Mouse (Mus musculus): Measurements from ENCODE around the gene Ephx3. TPM values are rescaled to one million over a fixed set of nuclear protein-coding genes. Genes with fewer than 3 reads are reported as not detected.
"Not testable (repeated sequence)": the region's sequence is repeated elsewhere in the genome, so short reads cannot be mapped to it uniquely, and the experiment has no call there.

Ephx3 gene
- polyA plus RNA-seq (2016; fragmentation: Nextera tagmentation; extraction: Ambion mirVana), result 0.09 TPM in 1 of 2 replicates, not detected in the other

GRCm38 (mm10) chr17:32188863-32189636, at the start of gene Ephx3:
TSS of gene Ephx3 (minus strand) at chr17:32189549.
- Histone ChIP-seq H3K9ac (peak within 1 kb of the TSS; percentile 39; the same call in 1 of the 2 replicates), H3K36me3 (peaks cover 4% of the 10 kb centered on the region; the same call in 1 of the 2 replicates), H3K4me2 (peak within 1 kb of the TSS; percentile 83), H3K9me3 (replicated peaks) (no peaks in the 10 kb centered on the region), H3K4me3 (peak within 1 kb of the TSS; percentile 40), H3K27ac (ENCODE audit: poor library complexity, severe bottlenecking) (no peak within 1 kb of the TSS), H3K4me1 (replicated peaks) (peaks cover 15% of the 10 kb centered on the region), H3K27me3 (replicated peaks) (peaks cover 29% of the 10 kb centered on the region)
- 4% methylated on average over 42 of the region's 42 CpGs for WGBS
- ATAC-seq (ENCODE audit: insufficient number of reproducible peaks, low FRiP score), result 0 out of 2 replicates have a peak, but pooled peaks have one; percentile 57

DNA sequence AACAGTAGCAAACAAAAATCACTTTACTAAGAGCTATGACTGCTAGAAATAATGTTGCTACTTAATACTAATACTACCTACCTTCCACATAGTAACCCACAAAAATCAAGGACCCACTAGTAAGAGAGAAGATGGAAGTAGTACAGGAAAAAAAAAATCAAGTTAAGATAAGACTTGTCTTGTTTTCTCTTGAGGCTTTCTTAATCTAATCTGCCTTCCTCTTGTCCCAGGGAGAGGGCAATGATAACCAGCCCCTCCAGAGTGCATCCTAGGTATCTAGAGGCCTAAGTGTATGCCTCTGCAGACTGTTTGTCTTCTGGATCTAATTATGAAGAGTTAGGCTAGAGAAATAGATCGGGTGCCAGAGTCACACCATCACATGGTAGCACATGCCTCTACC, 49.2 kb upstream of the Ephx3 start:
- Histone ChIP-seq H3K9me3 (replicated peaks) (no peaks in the 10 kb centered on the region), H3K27ac (ENCODE audit: poor library complexity, severe bottlenecking) (no peak overlapping the region), H3K36me3 (peaks cover 11% of the 10 kb centered on the region), H3K4me3 (no peak overlapping the region), H3K4me2 (no peak overlapping the region), H3K9ac (no peak overlapping the region), H3K27me3 (replicated peaks) (no peaks in the 10 kb centered on the region), H3K4me1 (replicated peaks) (peaks cover 57% of the 10 kb centered on the region)
- ATAC-seq (ENCODE audit: insufficient number of reproducible peaks, low FRiP score), result no peak
- WGBS, result 29% methylated on average over 1 of the region's 1 CpGs

DNA sequence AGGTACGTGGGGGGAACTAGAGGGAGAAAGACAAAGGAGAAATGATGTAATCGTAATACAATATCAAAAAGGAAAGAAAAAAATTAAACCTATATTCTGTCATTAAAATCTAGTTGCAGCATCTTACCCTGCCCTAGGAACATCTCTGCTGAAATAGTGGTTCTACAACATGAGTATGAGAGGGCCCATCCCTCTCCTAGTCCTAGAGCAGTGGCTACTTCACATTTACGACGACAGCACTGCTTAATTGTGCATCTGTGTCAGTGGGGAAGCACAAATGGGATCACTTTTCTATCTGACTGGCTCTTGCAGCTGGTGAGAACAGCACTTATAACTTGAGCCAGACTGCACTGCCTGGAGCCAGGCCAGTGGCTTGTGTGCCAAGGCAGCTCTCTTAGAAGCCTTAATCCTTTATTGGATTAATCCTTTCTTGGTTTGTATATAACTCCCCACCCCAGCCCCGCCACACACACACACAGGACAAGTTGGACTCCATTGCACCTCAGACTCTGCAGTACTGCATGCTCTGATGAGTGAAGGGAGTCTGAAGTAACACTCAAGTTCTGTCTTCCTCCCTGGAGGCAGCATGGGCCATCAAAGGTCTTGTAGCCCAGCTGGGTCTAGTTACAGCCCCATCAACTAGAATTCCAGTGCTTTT, 46.3 kb upstream of the Ephx3 start:
- peaks cover 13% of the 10 kb centered on the region for H3K36me3 ChIP-seq
- peak overlapping the region; percentile 49 for H3K27ac ChIP-seq (ENCODE audit: poor library complexity, severe bottlenecking)
- H3K9ac ChIP-seq, result no peak overlapping the region
- ATAC-seq (ENCODE audit: insufficient number of reproducible peaks, low FRiP score), result no peak
- H3K4me2 ChIP-seq, result no peak overlapping the region
- no peak overlapping the region for H3K4me3 ChIP-seq
- H3K4me1 ChIP-seq (replicated peaks), result peaks cover 35% of the 10 kb centered on the region
- 74% methylated on average over 5 of the region's 5 CpGs for WGBS
- no peaks in the 10 kb centered on the region for H3K27me3 ChIP-seq (replicated peaks)
- no peaks in the 10 kb centered on the region for H3K9me3 ChIP-seq (replicated peaks)

DNA sequence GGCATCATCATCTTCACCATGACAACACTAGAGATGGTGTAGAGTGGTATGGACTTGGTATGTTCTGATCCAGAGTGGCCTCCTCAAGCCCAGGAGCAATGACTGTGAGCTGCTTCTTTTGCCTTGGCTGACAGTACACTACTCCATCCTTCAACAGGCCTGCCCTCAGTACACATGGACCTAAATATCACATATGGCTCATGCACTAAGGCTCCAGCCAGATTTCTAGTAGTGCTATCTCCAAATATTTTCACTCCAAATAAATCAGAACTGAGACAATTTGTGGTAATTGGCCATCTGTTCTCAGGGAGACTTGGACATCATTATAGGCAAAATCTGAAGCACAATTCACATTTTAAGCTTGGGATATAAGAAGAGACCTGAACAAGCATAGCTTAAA, 43.8 kb upstream of the Ephx3 start:
- no peaks in the 10 kb centered on the region for H3K9me3 ChIP-seq (replicated peaks)
- no peak overlapping the region for H3K9ac ChIP-seq
- no peak overlapping the region for H3K27ac ChIP-seq (ENCODE audit: poor library complexity, severe bottlenecking)
- H3K4me1 ChIP-seq (replicated peaks), result peaks cover 20% of the 10 kb centered on the region
- H3K4me2 ChIP-seq, result no peak overlapping the region
- ATAC-seq (ENCODE audit: insufficient number of reproducible peaks, low FRiP score), result no peak
- H3K4me3 ChIP-seq, result no peak overlapping the region
- H3K36me3 ChIP-seq, result peaks cover 28% of the 10 kb centered on the region
- H3K27me3 ChIP-seq (replicated peaks), result no peaks in the 10 kb centered on the region

DNA sequence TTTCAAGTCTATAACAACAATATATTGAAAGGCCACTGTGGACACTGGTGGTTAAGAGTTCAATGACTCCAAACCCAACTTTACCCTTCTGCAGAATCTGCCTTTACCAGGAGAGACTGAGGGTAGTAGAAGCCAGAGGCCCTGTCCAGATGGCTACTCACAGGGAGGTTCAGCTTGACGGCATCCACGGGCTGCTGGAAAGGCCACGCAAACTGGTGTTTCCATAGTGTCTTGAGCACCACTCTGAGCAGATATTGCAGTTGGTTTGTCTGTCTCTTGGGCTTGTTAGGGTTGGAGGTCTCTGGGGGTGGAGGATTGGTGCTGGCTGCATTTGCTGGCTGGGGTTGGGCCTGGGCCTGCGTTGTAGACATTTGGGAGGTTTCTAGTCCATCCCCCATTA, 39.9 kb upstream of the Ephx3 start:
- Histone ChIP-seq H3K9me3 (replicated peaks) (no peaks in the 10 kb centered on the region), H3K36me3 (peaks cover 59% of the 10 kb centered on the region), H3K4me3 (no peak overlapping the region), H3K9ac (no peak overlapping the region), H3K27ac (ENCODE audit: poor library complexity, severe bottlenecking) (no peak overlapping the region), H3K4me1 (replicated peaks) (peaks cover 2% of the 10 kb centered on the region), H3K27me3 (replicated peaks) (no peaks in the 10 kb centered on the region), H3K4me2 (no peak overlapping the region)
- WGBS, result 96% methylated on average over 4 of the region's 4 CpGs
- no peak for ATAC-seq (ENCODE audit: insufficient number of reproducible peaks, low FRiP score)

GRCm38 (mm10) chr17:32220873-32221272, 31.5 kb upstream of the Ephx3 start:
- H3K4me3 ChIP-seq, result no peak overlapping the region
- peaks cover 8% of the 10 kb centered on the region; the same call in 1 of the 2 replicates for H3K4me1 ChIP-seq (replicated peaks)
- H3K27ac ChIP-seq (ENCODE audit: poor library complexity, severe bottlenecking), result no peak overlapping the region
- no peak overlapping the region for H3K4me2 ChIP-seq
- ATAC-seq (ENCODE audit: insufficient number of reproducible peaks, low FRiP score), result no peak
- H3K27me3 ChIP-seq (replicated peaks), result no peaks in the 10 kb centered on the region
- H3K9ac ChIP-seq, result no peak overlapping the region
- H3K9me3 ChIP-seq (replicated peaks), result no peaks in the 10 kb centered on the region
- H3K36me3 ChIP-seq, result peaks cover 91% of the 10 kb centered on the region
- 71% methylated on average over 3 of the region's 3 CpGs for WGBS

- H3K9ac ChIP-seq; H3K9me3 ChIP-seq (replicated peaks); ATAC-seq (ENCODE audit: insufficient number of reproducible peaks, low FRiP score); H3K4me1 ChIP-seq (replicated peaks); H3K4me2 ChIP-seq; H3K4me3 ChIP-seq; H3K27ac ChIP-seq (ENCODE audit: poor library complexity, severe bottlenecking); H3K27me3 ChIP-seq (replicated peaks): not testable (repeated sequence)
- WGBS, result 71% methylated on average over 4 of the region's 4 CpGs
- peaks cover 91% of the 10 kb centered on the region for H3K36me3 ChIP-seq
Observed at GRCm38 (mm10) chr17:32215587-32215986, 26.2 kb upstream of the Ephx3 start.

DNA sequence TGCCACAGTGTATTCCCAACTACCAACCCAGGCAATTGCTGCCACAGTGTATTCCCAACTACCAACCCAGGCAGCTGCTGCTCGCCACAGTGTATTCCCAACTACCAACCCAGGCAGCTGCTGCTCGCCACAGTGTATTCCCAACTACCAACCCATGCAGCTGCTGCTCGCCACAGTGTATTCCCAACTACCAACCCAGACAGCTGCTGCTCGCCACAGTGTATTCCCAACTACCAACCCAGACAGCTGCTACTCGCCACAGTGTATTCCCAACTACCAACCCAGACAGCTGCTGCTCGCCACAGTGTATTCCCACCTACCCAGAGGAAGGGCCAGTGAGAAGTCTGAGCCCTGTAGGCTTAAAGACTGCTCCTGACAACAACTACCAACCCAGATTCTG, 22.2 kb upstream of the Ephx3 start:
- not testable (repeated sequence) for H3K27me3 ChIP-seq (replicated peaks)
- H3K36me3 ChIP-seq, result peaks cover 83% of the 10 kb centered on the region
- whole genome bisulfite sequencing, result 95% methylated on average over 6 of the region's 6 CpGs

GRCm38 (mm10) chr17:32209752-32210151, 20.4 kb upstream of the Ephx3 start:
- peaks cover 82% of the 10 kb centered on the region for H3K36me3 ChIP-seq
- no peak overlapping the region for H3K9ac ChIP-seq
- 61% methylated on average over 3 of the region's 3 CpGs for WGBS
- ATAC-seq (ENCODE audit: insufficient number of reproducible peaks, low FRiP score), result no peak
- H3K27ac ChIP-seq (ENCODE audit: poor library complexity, severe bottlenecking), result no peak overlapping the region
- H3K27me3 ChIP-seq (replicated peaks), result no peaks in the 10 kb centered on the region
- H3K4me3 ChIP-seq, result no peak overlapping the region
- no peak overlapping the region for H3K4me2 ChIP-seq
- peaks cover 25% of the 10 kb centered on the region for H3K4me1 ChIP-seq (replicated peaks)
- H3K9me3 ChIP-seq (replicated peaks), result no peaks in the 10 kb centered on the region

More for the DNA sequence above, 22.2 kb upstream of the Ephx3 start:
- not testable (repeated sequence) for ATAC-seq (ENCODE audit: insufficient number of reproducible peaks, low FRiP score); H3K4me3 ChIP-seq; H3K9me3 ChIP-seq (replicated peaks); H3K9ac ChIP-seq; H3K27ac ChIP-seq (ENCODE audit: poor library complexity, severe bottlenecking); H3K4me2 ChIP-seq
- peaks cover 25% of the 10 kb centered on the region for H3K4me1 ChIP-seq (replicated peaks)

DNA sequence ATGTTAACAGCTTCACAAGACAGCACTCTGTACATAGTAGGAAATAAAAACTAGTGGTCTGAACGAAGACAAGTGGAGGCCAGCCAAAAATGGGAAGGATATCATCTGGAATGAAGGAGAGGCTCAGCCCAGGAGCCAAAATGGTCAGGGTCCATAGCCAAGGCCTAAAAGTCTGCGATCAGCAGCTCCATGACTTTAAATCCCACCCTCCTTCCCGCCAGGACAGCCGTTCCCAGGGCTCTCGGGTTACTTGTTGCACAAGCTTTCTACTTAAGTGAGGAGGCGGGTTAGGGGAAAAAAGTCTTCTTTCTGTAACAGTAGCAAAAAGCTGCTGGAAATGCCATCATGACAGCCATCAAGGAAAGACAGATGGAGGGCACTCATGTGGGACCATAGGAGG, 19.8 kb upstream of the Ephx3 start:
- ATAC-seq (ENCODE audit: insufficient number of reproducible peaks, low FRiP score), result no peak
- H3K4me1 ChIP-seq (replicated peaks), result peaks cover 25% of the 10 kb centered on the region
- H3K36me3 ChIP-seq, result peaks cover 82% of the 10 kb centered on the region
- no peaks in the 10 kb centered on the region for H3K9me3 ChIP-seq (replicated peaks)
- H3K27ac ChIP-seq (ENCODE audit: poor library complexity, severe bottlenecking), result no peak overlapping the region
- 72% methylated on average over 6 of the region's 6 CpGs for WGBS
- no peak overlapping the region for H3K4me2 ChIP-seq
- no peak overlapping the region for H3K4me3 ChIP-seq
- H3K9ac ChIP-seq, result no peak overlapping the region
- H3K27me3 ChIP-seq (replicated peaks), result no peaks in the 10 kb centered on the region

- peak overlapping the region; percentile 64 for H3K27ac ChIP-seq (ENCODE audit: poor library complexity, severe bottlenecking)
- no peak overlapping the region for H3K4me2 ChIP-seq
- ATAC-seq (ENCODE audit: insufficient number of reproducible peaks, low FRiP score), result peak; percentile 53
- 43% methylated on average over 5 of the region's 5 CpGs for WGBS
- H3K4me1 ChIP-seq (replicated peaks), result peaks cover 25% of the 10 kb centered on the region
- no peaks in the 10 kb centered on the region for H3K27me3 ChIP-seq (replicated peaks)
- H3K4me3 ChIP-seq, result no peak overlapping the region
- no peaks in the 10 kb centered on the region for H3K9me3 ChIP-seq (replicated peaks)
- H3K36me3 ChIP-seq, result peaks cover 82% of the 10 kb centered on the region
- H3K9ac ChIP-seq, result no peak overlapping the region
Observed at GRCm38 (mm10) chr17:32207586-32208245, 18.4 kb upstream of the Ephx3 start.

Measured in heart, embryonic 12.5 days (tissue).